Mouse (Mus musculus) brain, adult 2 months (tissue): ENCODE data around the gene Nrp2.
A peak's percentile ranks its signal among the peaks of the same experiment; 100 is the strongest.

Experiments
- DNase-seq: peaks from one replicate; pipeline ENCODE4 v3.0.0; 2011; ENCODE audit warnings: low read depth, low spot score

The Nrp2 gene

DNA sequence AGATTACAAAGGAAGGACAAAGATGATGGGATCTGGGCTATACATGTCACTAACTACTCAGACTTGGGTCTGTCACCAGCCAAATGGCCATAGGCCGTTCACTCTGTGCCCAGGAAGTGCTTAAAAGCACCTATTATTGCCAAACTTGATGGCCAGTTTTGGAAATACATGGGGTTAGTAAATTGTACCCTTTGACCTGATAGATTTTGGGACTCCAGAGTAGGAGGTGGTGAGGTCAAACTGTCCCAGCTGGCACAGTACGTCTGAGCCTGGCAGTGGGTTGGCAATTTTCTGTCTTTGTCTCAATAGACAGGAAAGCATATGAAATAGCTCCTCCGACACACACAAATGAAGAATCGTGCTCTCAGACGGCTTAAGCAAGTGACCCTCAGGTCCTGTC lies 20.8 kb downstream of the Nrp2 start:
- DNase-seq = no peak

DNA sequence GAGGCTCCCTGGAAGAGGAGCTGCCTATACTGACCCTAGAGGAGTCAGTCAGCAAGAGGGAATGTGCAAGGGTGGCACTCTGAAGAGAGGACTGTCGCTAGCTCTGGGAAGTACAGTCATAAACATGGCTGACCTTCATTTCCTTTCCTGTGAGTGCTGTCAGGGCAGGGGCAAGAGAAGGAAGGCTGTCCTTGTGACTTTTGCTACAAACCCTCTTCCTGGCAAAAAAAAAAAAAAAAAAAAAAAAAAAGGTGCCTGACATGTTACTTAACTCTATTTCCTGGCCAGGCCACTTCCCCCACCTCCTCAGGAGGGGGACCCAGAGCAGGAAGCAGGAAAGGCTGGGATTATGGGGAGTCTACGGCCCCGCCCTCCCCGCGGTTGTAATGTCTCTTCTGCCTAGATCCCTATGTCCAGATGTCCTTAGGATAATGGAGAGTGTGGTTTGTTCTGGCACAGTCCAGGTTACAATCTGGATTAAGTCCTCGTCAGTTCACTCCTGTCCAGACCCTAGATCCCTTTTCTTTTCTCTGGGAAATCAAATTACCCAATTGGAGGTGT lies 21.5 kb downstream of the Nrp2 start:
- DNase-seq = no peak

DNA sequence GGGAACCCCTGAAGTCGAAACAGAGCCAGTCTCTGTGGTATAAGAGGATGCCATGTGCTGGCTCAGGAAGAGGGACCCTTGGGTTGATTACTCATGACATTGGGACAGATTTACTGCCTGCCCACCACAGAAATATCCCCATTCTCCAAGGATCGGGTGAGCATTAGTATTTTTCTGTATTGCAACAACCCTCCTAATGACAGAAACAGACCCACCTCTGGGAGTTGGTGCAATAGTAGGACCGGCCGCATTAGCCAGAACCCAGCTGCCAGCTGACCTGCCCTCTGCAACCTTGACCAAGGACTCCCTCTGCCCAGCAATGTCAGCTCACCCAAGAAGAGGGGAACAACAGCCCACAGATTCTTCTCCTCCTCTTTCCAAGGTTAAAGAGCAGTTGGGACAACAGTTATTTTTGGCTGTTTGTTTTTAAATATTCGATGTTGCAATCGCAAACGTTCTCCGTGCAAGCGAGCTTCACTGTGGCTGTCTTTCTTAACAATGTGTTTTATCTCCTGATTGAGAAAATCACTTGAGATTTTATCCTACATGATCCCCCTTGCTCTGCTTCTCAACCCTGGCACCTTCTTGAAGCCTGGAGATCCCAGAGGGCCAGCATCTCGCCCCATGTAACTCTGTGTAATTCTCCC lies 22.1 kb downstream of the Nrp2 start:
- no peak for DNase-seq

DNA sequence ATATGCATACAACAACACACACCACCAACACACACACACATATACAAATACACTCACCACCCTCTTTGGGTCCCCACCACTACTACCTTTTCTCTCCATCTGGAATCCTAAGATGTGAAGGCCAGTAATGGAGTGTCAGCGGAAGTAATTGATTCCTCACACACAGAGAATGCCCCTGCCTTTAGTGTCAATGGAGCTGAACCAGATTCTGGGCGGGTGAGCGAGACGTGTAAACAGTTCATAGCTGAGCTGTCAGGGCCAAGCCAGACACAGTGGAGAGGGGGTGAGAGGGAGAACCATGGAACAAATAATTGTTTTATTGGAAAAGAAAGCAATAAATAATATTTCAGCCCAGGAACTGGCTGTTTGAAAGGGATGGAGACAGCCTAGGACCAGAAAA lies 24.1 kb downstream of the Nrp2 start:
- DNase-seq = no peak

DNA sequence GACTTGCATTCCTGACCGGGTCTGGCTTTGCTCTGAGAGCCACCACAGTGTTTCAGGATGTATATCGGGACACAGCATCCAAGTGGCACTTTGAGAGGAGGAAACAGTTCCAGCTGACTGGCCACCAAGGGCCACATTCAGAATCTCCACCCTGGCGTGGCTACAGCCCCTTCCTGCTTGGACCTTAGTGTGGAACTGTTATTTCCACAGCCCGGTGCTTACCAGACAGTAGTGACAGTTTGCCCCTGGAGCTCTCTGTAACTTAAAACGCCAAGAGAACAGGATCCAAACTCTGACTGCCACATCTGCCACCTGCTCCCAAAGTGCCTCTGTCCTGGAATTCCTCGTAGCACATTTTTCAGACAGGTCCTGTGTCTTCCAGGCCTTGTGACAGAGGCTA lies 25.3 kb downstream of the Nrp2 start:
- DNase-seq = no peak

DNA sequence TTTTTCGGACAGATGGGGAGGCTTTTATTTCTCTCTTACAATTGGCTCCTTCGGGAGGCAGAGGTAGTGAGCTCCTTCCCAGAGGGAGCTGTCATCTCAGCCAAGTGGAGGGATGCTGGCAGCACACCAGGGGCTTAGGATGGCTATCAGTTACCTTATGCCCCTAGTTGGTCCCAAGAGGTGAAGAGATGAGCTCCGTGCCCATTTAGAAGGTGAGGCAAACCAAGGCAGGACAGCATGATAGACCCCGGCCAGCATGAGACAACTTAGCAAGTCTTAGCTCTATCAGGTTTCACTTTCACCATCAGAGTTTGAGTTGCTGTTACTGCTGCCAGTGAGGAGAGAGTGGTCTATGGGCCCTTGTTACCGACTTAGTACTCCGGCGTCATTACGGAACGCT lies 25.8 kb downstream of the Nrp2 start:
- DNase-seq = no peak

DNA sequence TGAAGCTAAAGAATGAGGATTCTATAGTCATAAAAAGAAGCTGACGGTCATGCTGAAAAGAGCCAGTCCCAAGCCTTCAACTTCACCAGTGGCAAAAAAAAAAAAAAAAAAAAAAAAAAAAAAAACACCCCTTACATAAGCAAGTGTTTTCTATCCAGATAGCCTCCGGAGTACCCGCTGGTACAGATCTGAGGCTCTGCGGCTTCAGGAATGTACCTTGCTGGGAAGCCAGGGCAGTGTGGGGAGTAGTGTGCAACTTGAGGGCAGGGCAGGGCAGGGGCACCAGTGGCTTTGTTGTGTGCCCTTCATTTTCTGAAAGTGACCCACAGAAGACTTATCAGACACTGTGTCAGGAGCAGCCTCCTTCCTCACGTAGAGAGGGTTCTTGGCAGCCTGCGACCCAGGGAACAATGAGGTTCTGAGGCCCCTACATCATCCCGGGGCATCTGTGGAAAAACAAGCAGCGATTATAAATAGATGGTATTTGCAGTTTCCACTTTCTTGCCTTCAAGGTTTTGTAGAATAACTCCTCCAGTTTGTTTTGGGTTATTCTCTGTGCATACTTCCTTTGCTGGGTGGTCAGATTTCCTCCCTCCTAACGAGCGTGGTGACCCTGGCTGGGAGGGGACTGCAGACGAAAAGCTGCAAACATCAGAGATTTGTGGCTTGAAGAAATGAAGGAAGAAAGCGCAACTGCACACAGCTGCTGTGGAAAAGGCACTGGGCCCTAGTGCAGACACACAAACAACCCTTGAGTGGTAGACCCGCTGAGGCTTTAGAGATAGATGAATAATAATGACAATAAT lies 26.5 kb downstream of the Nrp2 start:
- DNase-seq = no peak

DNA sequence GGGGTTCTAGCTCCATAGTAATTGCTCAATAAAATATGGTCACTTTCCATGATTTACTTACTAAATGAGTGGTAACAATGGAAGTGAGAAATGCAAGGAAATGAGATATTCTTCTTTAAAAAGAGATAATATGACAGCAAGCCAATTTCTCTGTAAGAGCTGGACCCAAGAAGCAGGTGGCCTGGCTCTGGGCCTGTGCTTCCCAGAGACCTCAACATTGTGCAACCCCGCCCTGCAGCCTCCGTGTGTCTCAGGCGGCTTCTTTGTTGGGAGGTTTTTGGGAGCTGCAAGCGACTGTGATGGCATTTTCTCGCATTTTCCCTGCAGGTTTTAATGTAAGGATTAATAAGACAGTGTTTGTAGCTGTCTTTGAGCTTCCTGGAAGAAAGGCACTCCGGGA lies 29.0 kb downstream of the Nrp2 start:
- peak; percentile 41 for DNase-seq

DNA sequence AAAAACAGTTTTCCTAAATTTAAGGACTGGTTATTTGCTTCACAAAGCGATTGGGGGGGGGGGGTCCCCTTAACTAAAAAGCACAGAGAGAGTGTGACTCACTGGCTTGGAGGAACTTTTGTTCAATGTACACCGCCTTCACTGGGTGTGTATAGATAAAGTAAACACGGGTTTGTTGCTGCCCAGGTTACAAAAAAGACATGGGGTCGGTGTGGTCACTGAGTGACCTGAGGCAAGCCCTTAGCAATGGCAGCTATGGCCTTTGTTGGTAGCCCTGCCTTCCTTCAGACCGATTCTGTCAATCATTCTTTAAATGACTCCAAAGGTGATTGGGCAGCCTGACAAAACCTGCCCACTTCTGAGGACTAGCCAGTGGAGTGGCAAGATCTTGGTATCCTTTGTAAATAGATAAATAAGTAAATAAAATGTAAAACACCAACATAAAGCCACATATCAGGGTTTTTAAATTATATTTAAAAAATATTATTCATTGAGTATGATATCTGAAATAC lies 31.4 kb downstream of the Nrp2 start:
- DNase-seq = no peak

DNA sequence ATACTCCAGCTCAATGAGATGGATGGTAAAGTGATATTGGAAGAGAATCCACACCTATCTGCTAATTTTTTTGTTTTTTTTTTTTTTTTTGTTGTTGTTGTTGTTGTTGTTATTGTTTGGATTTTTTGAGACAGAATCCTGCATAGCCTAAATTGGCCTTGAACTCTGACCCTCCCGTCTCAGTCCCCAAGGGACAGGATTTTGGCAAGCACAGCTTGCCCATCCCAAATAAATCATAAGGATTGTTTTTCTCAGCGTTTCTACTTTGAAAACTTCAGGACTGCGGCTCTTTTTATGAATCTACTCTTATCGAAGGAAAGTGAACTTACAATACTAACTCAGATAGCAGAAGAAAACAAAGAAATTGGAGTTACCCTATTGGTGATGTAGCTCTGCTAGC lies 31.9 kb downstream of the Nrp2 start:
- DNase-seq = no peak

DNA sequence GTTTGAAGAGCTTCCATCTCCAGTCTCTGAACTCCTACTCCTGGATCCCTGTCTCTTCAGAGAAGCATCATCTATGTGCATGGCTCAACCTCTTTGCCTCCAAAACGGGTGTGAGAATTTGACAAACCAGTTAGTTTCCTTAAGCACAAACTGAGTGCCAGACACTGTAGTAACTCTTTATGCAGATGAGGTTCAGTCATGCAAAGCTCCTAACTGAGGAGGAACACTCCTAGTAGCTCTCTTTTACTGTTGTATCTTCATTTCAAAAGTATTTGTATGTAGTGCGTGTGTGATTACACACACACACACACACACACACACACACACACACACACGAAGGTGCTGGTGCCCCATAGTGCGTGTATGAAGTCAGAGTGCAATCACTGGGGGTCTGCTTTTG lies 32.8 kb downstream of the Nrp2 start:
- DNase-seq = no peak

DNA sequence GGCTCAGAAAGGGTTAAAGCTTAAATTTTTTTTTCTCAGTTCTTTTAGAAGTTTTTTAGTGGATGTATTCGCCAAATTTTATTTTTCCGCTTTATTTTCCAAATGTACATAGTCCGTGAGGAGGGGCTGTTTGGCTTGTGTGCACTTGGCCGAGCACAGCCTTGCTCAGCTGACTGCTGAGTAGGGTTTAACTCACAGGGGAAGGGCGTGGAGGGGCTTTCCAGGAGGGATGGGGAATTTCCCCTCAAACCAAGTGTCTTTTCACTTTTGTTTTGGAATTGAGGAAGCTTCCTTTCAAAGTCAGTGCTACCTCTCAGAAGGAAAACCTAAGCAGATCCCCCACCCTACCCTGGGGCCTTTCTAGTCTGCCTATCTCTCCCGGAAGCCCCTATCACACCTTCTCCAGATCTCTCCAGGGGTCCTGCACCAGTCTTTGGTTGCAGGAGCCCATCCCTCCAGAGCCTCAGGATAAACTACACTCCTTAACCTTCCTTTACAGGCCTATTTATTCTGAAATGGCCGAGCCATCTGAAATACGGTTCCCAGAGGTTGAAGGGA lies 33.4 kb downstream of the Nrp2 start:
- DNase-seq = no peak

DNA sequence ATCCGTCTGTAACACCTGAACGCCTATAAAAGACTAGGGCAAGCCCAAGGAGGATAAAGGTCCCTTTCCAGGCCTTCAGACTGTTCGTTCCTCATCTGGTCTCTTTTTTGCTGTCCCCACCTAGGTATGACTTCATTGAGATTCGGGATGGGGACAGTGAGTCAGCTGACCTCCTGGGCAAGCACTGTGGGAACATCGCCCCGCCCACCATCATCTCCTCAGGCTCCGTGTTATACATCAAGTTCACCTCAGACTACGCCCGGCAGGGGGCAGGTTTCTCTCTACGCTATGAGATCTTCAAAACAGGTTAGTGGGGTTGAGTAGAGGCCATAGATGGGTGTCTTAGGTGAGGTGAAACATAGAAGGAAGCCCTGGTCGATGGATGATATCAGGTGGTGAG lies 35.1 kb downstream of the Nrp2 start:
- DNase-seq = no peak

DNA sequence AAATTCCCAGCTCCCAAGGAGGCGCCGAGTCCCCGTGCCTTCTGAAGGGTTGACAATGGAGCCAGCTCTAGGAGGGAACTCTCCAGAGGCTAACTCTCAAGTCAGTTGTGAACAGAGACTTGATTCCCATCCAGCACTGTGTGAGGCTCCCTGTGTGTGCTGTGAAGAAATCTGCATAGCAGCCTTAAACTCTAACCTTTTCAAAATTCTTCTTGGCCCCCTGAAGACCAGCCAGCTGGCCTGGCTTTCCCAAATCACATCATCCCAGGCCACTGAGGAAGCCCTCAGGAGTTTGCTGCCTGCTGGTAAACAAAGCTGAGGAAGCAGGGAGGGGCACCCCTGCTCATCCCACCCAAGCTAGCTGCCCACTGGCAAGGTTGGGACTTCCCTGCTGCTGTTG lies 39.0 kb downstream of the Nrp2 start:
- DNase-seq = no peak

DNA sequence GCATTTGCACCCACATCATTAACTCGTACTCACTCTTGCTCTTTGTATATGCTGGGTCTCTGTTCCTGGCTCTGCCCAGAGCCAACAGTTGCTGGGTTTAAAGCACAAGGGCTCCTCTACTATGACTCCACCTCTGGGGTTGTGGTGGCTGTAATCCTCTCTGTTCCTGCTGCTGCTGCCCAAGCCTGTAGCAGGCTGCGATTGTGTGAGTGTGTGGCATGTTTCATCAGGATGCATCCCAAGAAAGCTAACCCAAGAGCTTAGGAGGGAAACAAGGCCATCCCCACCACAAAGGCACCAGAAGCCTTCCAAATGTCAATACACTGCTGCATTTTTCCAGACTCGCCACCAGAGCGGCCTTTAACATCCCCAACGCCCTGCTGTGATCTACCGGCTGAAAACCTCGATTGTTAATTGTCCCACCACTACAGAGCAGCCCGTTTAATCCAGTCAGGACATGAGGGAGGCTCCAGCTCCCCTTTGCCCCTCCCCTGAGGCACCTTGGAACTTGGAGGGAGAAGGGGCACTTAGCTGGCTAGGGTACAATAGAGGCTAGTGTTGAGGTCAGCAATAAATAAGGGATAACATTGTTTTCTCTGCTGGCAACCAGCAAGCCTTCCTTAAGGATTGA lies 40.1 kb downstream of the Nrp2 start:
- peak; percentile 81 for DNase-seq

DNA sequence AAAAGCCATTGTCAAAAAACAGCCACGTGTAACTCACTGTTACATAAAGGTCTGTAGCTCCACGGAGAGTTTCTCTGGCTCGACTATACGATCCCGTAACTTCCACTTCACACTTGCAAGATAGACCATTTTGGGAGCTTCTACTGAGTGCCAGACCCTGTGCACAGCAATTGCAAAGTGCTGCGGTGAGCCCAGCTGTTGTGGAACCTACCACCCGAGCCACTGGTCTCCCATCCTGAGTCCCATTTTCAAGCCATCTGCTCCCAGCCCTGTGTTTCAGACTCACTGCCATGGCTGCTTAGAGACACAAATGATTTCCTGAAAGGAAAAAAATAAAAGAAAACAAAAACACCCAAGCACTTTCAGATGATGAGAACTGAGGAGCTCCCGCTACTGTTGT lies 42.8 kb downstream of the Nrp2 start:
- peak; percentile 58 for DNase-seq

DNA sequence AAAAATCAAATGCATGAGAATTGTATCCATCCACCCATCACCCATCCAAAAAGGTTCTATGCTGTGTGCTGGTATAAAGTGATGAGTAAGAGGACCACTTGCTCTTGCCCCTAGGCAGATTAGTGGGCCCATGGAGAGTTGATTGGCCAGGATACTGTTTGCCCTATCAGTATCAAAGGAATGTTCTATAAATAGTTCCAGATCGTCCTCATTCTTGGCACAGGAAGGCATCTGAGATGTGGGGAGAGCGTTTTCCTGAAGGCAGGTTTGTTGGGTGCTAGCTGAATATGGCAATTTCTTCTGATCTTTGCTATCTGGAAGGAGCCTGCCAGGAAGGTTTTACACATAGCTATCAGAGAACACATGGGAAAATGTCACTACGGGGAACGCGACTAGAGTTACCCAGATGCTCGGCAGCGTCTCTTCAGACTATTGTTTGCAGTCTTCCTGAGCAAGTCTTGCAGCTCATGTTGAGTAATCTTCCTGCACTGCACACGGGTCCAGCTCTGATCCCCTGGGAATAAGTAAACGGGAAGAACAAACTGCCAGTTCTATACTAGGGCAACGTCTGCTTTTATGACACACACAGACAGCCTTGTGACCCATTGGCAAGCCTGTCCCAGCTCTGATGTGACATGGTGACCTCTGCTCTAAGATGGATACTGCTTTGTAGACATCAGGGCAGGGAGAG lies 44.5 kb downstream of the Nrp2 start:
- peak; percentile 61 for DNase-seq

DNA sequence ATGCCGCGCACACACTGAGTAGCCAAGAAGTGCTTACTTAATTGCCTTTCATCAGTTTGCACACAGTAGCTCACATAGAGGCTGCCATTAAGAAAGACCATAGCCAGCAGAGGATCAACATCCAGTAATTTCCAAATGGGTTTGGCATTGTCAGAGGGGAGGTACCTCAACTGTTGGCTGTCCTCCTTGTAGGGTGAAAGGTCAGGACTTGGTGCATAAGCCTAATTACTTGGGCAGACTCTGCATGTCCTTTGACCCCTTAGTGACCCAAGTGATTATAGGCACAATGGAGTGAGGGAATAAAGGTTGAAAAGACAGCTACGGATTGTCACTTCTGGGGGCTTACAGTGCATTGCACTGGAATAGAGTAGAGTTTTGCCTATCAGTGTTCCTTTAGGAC lies 45.3 kb downstream of the Nrp2 start:
- no peak for DNase-seq

DNA sequence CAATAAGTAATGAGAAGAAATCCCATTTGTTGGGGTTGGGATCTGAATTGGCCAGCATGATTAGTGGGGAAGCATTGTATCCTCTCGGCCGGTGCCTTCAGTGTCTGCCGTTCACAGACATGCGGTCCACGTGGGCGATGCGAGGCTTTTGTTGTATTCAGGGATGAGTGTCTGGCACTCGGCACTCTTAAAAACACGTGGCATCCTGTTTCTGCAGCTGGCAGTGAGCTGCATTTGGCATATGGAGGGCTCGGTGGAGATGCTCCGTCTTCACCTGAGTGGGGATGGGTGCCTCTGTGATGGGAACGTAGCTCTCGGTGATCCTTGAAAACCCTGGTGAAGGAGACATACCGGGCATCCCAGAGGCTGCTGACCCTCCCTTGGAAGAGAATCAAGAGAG lies 46.6 kb downstream of the Nrp2 start:
- peak; percentile 83 for DNase-seq

DNA sequence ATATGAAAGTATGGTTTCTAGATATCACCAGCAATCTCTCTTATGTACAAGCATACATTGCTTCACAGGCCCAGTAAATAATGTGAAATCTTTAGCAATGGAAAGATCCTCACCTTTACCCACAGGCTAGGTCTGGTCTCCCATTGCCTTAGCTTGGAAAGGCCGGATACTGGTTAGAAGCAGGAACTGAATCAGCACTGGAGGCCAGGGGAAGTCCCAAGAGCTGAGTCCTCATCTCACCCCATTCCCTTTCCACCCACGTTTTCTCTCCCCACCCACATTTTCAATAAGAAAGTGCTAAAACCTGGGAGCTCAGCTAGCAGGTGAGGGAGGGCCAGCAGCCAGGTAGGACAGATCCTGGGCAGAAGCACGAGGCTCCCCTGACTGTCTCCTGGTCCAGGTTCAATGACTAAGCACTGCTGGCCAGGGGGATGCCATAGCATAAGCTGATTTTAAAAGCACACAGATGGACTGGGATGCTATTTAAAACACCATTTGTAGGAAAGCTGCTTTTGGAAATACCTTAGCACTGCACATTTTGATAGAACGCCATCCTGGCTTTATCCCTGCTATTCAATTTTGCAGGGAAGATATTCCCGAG lies 47.4 kb downstream of the Nrp2 start:
- peak; percentile 81 for DNase-seq
